Mouse (Mus musculus) spleen, adult 2 months (tissue): ENCODE measurements around the gene Fpr1. TPM values are rescaled to one million over a fixed set of nuclear protein-coding genes. Genes with fewer than 3 reads are reported as not detected.
"Not testable (repeated sequence)": the region's sequence is repeated elsewhere in the genome, so short reads cannot be mapped to it uniquely, and the experiment has no call there.

Experiments
- DNase-seq, 2 experiments: peaks; one replicate each; pipeline versions ENCODE4 v3.0.0 to v3.0.0-alpha.2; 2012 to 2021; ENCODE audit warnings: low spot score in 2 of 2, low read depth in 1 of 2
- H3K27ac ChIP-seq: fragments of 200-500 bp; 2 replicates; pipeline ENCODE4 v1.5.1; 2012; ENCODE audit warnings: low read length, inconsistent platforms; ENCODE audit not compliant: insufficient read depth
- H3K27me3 ChIP-seq: fragments of 200-500 bp; 2 replicates; pipeline ENCODE4 v1.6.1; 2012; ENCODE audit warnings: mild to moderate bottlenecking, moderate library complexity, low read length, inconsistent platforms; ENCODE audit not compliant: control insufficient read depth, insufficient read depth
- H3K36me3 ChIP-seq: fragments of 200-500 bp; 2 replicates; pipeline ENCODE4 v1.6.1; 2012; ENCODE audit warnings: mild to moderate bottlenecking, low read length, inconsistent platforms; ENCODE audit not compliant: control insufficient read depth, insufficient read depth
- H3K4me1 ChIP-seq: fragments of 200-500 bp; 2 replicates; pipeline ENCODE4 v1.6.1; 2011; ENCODE audit warnings: inconsistent platforms; ENCODE audit not compliant: control insufficient read depth, insufficient read depth, insufficient read length
- H3K4me3 ChIP-seq: fragments of 200-500 bp; 2 replicates; pipeline ENCODE4 v1.5.1; 2011; ENCODE audit warnings: mild to moderate bottlenecking, inconsistent platforms; ENCODE audit not compliant: insufficient read depth, insufficient read length; ENCODE audit errors: extremely low read depth
- CTCF ChIP-seq: fragments of 200-500 bp; IDR thresholded peaks from 2 replicates; pipeline ENCODE4 v1.5.1; 2011; ENCODE audit warnings: mild to moderate bottlenecking, inconsistent platforms; ENCODE audit not compliant: insufficient read depth, insufficient read length, insufficient replicate concordance; ENCODE audit errors: extremely low read depth
- POLR2A ChIP-seq: fragments of 200-500 bp; IDR thresholded peaks from 2 replicates; pipeline ENCODE4 v1.6.1; 2011; ENCODE audit warnings: low read depth, low read length, inconsistent platforms
- WGBS: fragments of 180-500 bp; shearing (Covaris S2); methylation state at CpG from one replicate; pipeline ENCODE4 v1.1.7; 2018; 5-methylcytosine and 5-hydroxymethylcytosine counted together
- polyA plus RNA-seq: library from polyadenylated mRNA; depleted of rRNA; stranded (reverse); fragments of >200 nt; gene quantifications from 2 replicates; pipeline ENCODE4 v1.2.3, GENCODE M21; 2012

Fpr1 gene
- polyA plus RNA-seq, 1 experiment, result 8.9 TPM

GRCm38 (mm10) chr17:17855064-17855838, 28.5 kb downstream of the Fpr1 start, which contains the start of gene Has1:
TSS of gene Has1 (minus strand) at chr17:17855205.
- DNase-seq, result no peak
- no peak for TF ChIP-seq CTCF
- TF ChIP-seq POLR2A, result no peak
- no peak within 1 kb of the TSS for H3K4me3 ChIP-seq
- no peaks in the 10 kb centered on the region for H3K36me3 ChIP-seq
- WGBS, result 73% methylated on average over 8 of the region's 8 CpGs
- H3K4me1 ChIP-seq, result no peaks in the 10 kb centered on the region
- H3K27me3 ChIP-seq, result no peaks in the 10 kb centered on the region
- H3K27ac ChIP-seq, result no peak within 1 kb of the TSS

- TF ChIP-seq CTCF (no peak), POLR2A (no peak)
Measured at GRCm38 (mm10) chr17:17849906-17850712, 33.6 kb downstream of the Fpr1 start.

GRCm38 (mm10) chr17:17848988-17849387, 34.8 kb downstream of the Fpr1 start:
- H3K27ac ChIP-seq, result no peak overlapping the region
- TF ChIP-seq POLR2A, result no peak
- TF ChIP-seq CTCF, result no peak
- 40% methylated on average over 2 of the region's 2 CpGs for WGBS
- H3K27me3 ChIP-seq, result no peaks in the 10 kb centered on the region; the same call in 1 of the 2 replicates
- no peak for DNase-seq
- H3K4me3 ChIP-seq, result no peak overlapping the region
- H3K36me3 ChIP-seq, result no peaks in the 10 kb centered on the region
- no peaks in the 10 kb centered on the region for H3K4me1 ChIP-seq

More at GRCm38 (mm10) chr17:17849906-17850712, 33.6 kb downstream of the Fpr1 start:
- Histone ChIP-seq H3K4me1 (no peaks in the 10 kb centered on the region), H3K27ac (no peak overlapping the region), H3K27me3 (no peaks in the 10 kb centered on the region; the same call in 1 of the 2 replicates), H3K36me3 (no peaks in the 10 kb centered on the region), H3K4me3 (no peak overlapping the region)
- DNase-seq, result no peak
- 47% methylated on average over 55 of the region's 55 CpGs for WGBS

GRCm38 (mm10) chr17:17845187-17846027, 38.3 kb downstream of the Fpr1 start:
- DNase-seq, result no peak
- Histone ChIP-seq H3K4me1 (no peaks in the 10 kb centered on the region), H3K27ac (no peak overlapping the region), H3K36me3 (no peaks in the 10 kb centered on the region), H3K27me3 (no peaks in the 10 kb centered on the region; the same call in 1 of the 2 replicates), H3K4me3 (no peak overlapping the region)
- TF ChIP-seq CTCF (no peak), POLR2A (no peak)
- WGBS, result 64% methylated on average over 10 of the region's 10 CpGs

GRCm38 (mm10) chr17:17844606-17845005, 39.1 kb downstream of the Fpr1 start:
- DNase-seq, H3K4me3 ChIP-seq, H3K27ac ChIP-seq, H3K4me1 ChIP-seq, H3K36me3 ChIP-seq, H3K27me3 ChIP-seq: not testable (repeated sequence)
- WGBS, result 75% methylated on average over 3 of the region's 3 CpGs

GRCm38 (mm10) chr17:17843534-17844261, 40.0 kb downstream of the Fpr1 start:
- Histone ChIP-seq H3K27ac (no peak overlapping the region), H3K36me3 (no peaks in the 10 kb centered on the region), H3K4me3 (no peak overlapping the region), H3K4me1 (peaks cover 1% of the 10 kb centered on the region; the same call in 1 of the 2 replicates), H3K27me3 (no peaks in the 10 kb centered on the region)
- no peak for DNase-seq
- WGBS, result 83% methylated on average over 27 of the region's 27 CpGs
- TF ChIP-seq CTCF (no peak), POLR2A (no peak)
